Mouse (Mus musculus): ENCODE data around the gene Chpt1. TPM values are rescaled to one million over a fixed set of nuclear protein-coding genes. Genes with fewer than 3 reads are reported as not detected.

Chpt1 gene
- 1 to 10 TPM; 5.5 to 5.8 TPM for total RNA-seq (2023)

DNA sequence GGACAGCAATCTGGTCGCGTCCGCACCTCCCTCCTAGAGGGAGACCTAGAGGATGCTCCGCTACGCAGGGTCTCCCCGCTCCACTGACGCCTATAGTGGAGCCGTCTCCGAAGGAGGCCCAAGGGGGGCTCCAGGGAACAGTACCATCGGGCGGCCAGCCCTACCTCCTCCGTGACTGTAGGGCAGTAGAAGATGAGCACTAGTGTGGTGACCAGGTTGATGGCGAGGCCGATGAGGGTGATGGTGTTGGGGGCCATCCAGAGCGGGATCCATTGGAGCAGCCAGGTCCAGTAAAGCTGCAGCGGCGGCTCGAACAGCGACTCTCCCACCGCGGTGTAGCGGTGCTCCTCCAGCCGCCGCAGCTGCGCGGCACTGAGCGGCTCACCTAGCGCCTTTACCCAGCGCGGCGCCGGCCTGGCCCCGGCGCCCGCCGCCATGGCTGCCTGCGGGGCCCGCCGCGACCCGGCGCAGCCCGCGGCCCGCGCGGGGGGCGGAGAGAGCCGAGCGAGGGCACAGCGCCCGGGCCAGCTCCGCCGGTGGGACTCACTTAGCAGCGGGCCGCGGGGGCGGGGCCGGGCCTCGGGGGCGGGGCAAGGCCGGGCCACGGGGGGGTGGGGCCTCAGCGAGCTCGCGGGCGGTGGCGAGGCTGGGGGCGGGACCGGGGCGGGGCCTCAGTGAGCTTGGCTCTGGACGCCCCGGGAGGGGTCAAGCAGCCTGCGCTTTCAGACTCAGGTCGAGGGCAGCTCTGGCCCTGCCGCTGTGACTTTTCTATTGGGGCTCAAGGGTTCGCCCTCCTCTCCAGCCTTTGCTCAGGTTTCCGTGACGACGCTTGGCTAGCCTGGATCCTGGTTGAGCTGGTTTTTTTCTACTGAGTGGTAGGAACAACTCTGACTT lies at the start of gene Chpt1:
Chpt1 (minus strand) TSS at position 653 of the 894 bp plus-strand sequence.

GRCm38 (mm10) chr10:88459502-88459992 lies 44.3 kb downstream of the Chpt1 start, which contains the start of gene Sycp3:
Sycp3 (plus strand) TSS chr10:88459569.

Other genes with a start within 250 kb of the Chpt1 start
- gene Dram1, start 125.0 kb downstream of the Chpt1 start, total RNA-seq (2023) = under 1 TPM; 0.59 to 0.87 TPM
- 10 to 100 TPM; 36.8 to 40.0 TPM for gene Gnptab, start 124.9 kb downstream of the Chpt1 start, total RNA-seq (2023)
- gene Sycp3, start 44.5 kb downstream of the Chpt1 start, total RNA-seq (2023) = not detected
- gene Mybpc1, start 101.1 kb upstream of the Chpt1 start, total RNA-seq (2023) = not detected
- gene Spic, start 180.9 kb upstream of the Chpt1 start, total RNA-seq (2023) = 1 to 10 TPM; 1.6 to 6.2 TPM
- gene Arl1, start 226.8 kb upstream of the Chpt1 start, total RNA-seq (2023) = 10 to 100 TPM; 33.7 to 35.8 TPM

Measured in T-cell, adult 66 days (primary cell).